Mouse (Mus musculus): ENCODE data around the gene Lhfpl2. TPM values are rescaled to one million over a fixed set of nuclear protein-coding genes. Genes with fewer than 3 reads are reported as not detected.
A peak's percentile ranks its signal among the peaks of the same experiment; 100 is the strongest.

Gene Lhfpl2
- polyA plus RNA-seq, 1 experiment from 2014 or later, result 19.1 TPM

- H3K4me2 ChIP-seq, result no peak overlapping the region
- WGBS, result 49% methylated on average over 9 of the region's 9 CpGs
- no peaks in the 10 kb centered on the region for H3K9me3 ChIP-seq
- ATAC-seq (ENCODE audit: insufficient read depth, low FRiP score, low read depth), result no peak
- H3K4me1 ChIP-seq, result no peaks in the 10 kb centered on the region; the same call in 1 of the 2 replicates
- H3K9ac ChIP-seq, result no peak overlapping the region
- no peaks in the 10 kb centered on the region; the same call in 1 of the 2 replicates for H3K36me3 ChIP-seq
- H3K27ac ChIP-seq, result no peak overlapping the region
- no peaks in the 10 kb centered on the region for H3K27me3 ChIP-seq (replicated peaks)
- no peak overlapping the region for H3K4me3 ChIP-seq (replicated peaks)
Observed at GRCm38 (mm10) chr13:94087061-94087460, 29.5 kb downstream of the Lhfpl2 start.

GRCm38 (mm10) chr13:94088788-94089187 lies 31.2 kb downstream of the Lhfpl2 start:
- Histone ChIP-seq H3K4me3 (replicated peaks) (no peak overlapping the region), H3K9ac (no peak overlapping the region), H3K27ac (no peak overlapping the region), H3K4me2 (no peak overlapping the region), H3K4me1 (no peaks in the 10 kb centered on the region; the same call in 1 of the 2 replicates), H3K36me3 (no peaks in the 10 kb centered on the region; the same call in 1 of the 2 replicates), H3K9me3 (no peaks in the 10 kb centered on the region), H3K27me3 (replicated peaks) (no peaks in the 10 kb centered on the region)
- 64% methylated on average over 9 of the region's 9 CpGs for WGBS
- ATAC-seq (ENCODE audit: insufficient read depth, low FRiP score, low read depth), result no peak

- Histone ChIP-seq H3K9me3 (no peaks in the 10 kb centered on the region), H3K4me3 (replicated peaks) (no peak overlapping the region), H3K36me3 (no peaks in the 10 kb centered on the region; the same call in 1 of the 2 replicates), H3K27ac (no peak overlapping the region), H3K27me3 (replicated peaks) (no peaks in the 10 kb centered on the region), H3K4me2 (no peak overlapping the region), H3K9ac (no peak overlapping the region), H3K4me1 (no peaks in the 10 kb centered on the region; the same call in 1 of the 2 replicates)
- 56% methylated on average over 9 of the region's 9 CpGs for WGBS
- ATAC-seq (ENCODE audit: insufficient read depth, low FRiP score, low read depth), result no peak
Observed at GRCm38 (mm10) chr13:94089286-94089685, 31.7 kb downstream of the Lhfpl2 start.

GRCm38 (mm10) chr13:94091366-94091765 lies 33.8 kb downstream of the Lhfpl2 start:
- no peaks in the 10 kb centered on the region for H3K9me3 ChIP-seq
- no peaks in the 10 kb centered on the region for H3K27me3 ChIP-seq (replicated peaks)
- H3K4me2 ChIP-seq, result no peak overlapping the region
- ATAC-seq (ENCODE audit: insufficient read depth, low FRiP score, low read depth), result no peak
- WGBS, result 49% methylated on average over 2 of the region's 2 CpGs
- H3K36me3 ChIP-seq, result no peaks in the 10 kb centered on the region; the same call in 1 of the 2 replicates
- no peak overlapping the region for H3K27ac ChIP-seq
- no peaks in the 10 kb centered on the region; the same call in 1 of the 2 replicates for H3K4me1 ChIP-seq
- H3K4me3 ChIP-seq (replicated peaks), result no peak overlapping the region
- H3K9ac ChIP-seq, result no peak overlapping the region

GRCm38 (mm10) chr13:94094176-94094575 lies 36.6 kb downstream of the Lhfpl2 start:
- no peak overlapping the region for H3K27ac ChIP-seq
- no peak overlapping the region for H3K9ac ChIP-seq
- ATAC-seq (ENCODE audit: insufficient read depth, low FRiP score, low read depth), result 0 out of 2 replicates have a peak, but pooled peaks have one; percentile 21
- peaks cover 5% of the 10 kb centered on the region; the same call in 1 of the 2 replicates for H3K4me1 ChIP-seq
- H3K4me3 ChIP-seq (replicated peaks), result no peak overlapping the region
- H3K27me3 ChIP-seq (replicated peaks), result no peaks in the 10 kb centered on the region
- no peaks in the 10 kb centered on the region for H3K36me3 ChIP-seq
- WGBS, result 72% methylated on average over 4 of the region's 4 CpGs
- no peak overlapping the region for H3K4me2 ChIP-seq
- H3K9me3 ChIP-seq, result no peaks in the 10 kb centered on the region

GRCm38 (mm10) chr13:94094625-94095024 lies 37.0 kb downstream of the Lhfpl2 start:
- no peaks in the 10 kb centered on the region for H3K36me3 ChIP-seq
- no peak overlapping the region for H3K9ac ChIP-seq
- no peak overlapping the region for H3K4me3 ChIP-seq (replicated peaks)
- 69% methylated on average over 3 of the region's 3 CpGs for WGBS
- H3K27ac ChIP-seq, result no peak overlapping the region
- H3K9me3 ChIP-seq, result no peaks in the 10 kb centered on the region
- no peak for ATAC-seq (ENCODE audit: insufficient read depth, low FRiP score, low read depth)
- H3K4me2 ChIP-seq, result no peak overlapping the region
- H3K27me3 ChIP-seq (replicated peaks), result no peaks in the 10 kb centered on the region
- peaks cover 5% of the 10 kb centered on the region; the same call in 1 of the 2 replicates for H3K4me1 ChIP-seq

- Histone ChIP-seq H3K4me2 (no peak overlapping the region), H3K4me1 (peaks cover 5% of the 10 kb centered on the region; the same call in 1 of the 2 replicates), H3K27ac (no peak overlapping the region), H3K36me3 (no peaks in the 10 kb centered on the region), H3K9me3 (no peaks in the 10 kb centered on the region), H3K4me3 (replicated peaks) (no peak overlapping the region), H3K27me3 (replicated peaks) (no peaks in the 10 kb centered on the region), H3K9ac (no peak overlapping the region)
- no peak for ATAC-seq (ENCODE audit: insufficient read depth, low FRiP score, low read depth)
Observed at GRCm38 (mm10) chr13:94095202-94095601, 37.6 kb downstream of the Lhfpl2 start.

- H3K4me1 ChIP-seq, result peaks cover 5% of the 10 kb centered on the region; the same call in 1 of the 2 replicates
Observed at GRCm38 (mm10) chr13:94097667-94098066, 40.1 kb downstream of the Lhfpl2 start.

GRCm38 (mm10) chr13:94098369-94099084 lies 40.9 kb downstream of the Lhfpl2 start:
- no peak overlapping the region for H3K4me2 ChIP-seq
- ATAC-seq (ENCODE audit: insufficient read depth, low FRiP score, low read depth), result no peak
- WGBS, result 66% methylated on average over 16 of the region's 16 CpGs
- H3K4me1 ChIP-seq, result peaks cover 5% of the 10 kb centered on the region; the same call in 1 of the 2 replicates
- H3K27ac ChIP-seq, result no peak overlapping the region
- H3K27me3 ChIP-seq (replicated peaks), result no peaks in the 10 kb centered on the region
- no peaks in the 10 kb centered on the region for H3K36me3 ChIP-seq
- no peak overlapping the region for H3K9ac ChIP-seq
- no peak overlapping the region for H3K4me3 ChIP-seq (replicated peaks)
- no peaks in the 10 kb centered on the region for H3K9me3 ChIP-seq

More at GRCm38 (mm10) chr13:94097667-94098066, 40.1 kb downstream of the Lhfpl2 start:
- Histone ChIP-seq H3K36me3 (no peaks in the 10 kb centered on the region), H3K4me2 (no peak overlapping the region), H3K27me3 (replicated peaks) (no peaks in the 10 kb centered on the region), H3K4me3 (replicated peaks) (no peak overlapping the region), H3K9me3 (no peaks in the 10 kb centered on the region), H3K27ac (no peak overlapping the region), H3K9ac (no peak overlapping the region)
- 27% methylated on average over 2 of the region's 2 CpGs for WGBS
- ATAC-seq (ENCODE audit: insufficient read depth, low FRiP score, low read depth), result no peak

- 79% methylated on average over 10 of the region's 10 CpGs for WGBS
Observed at GRCm38 (mm10) chr13:94099087-94099486, 41.5 kb downstream of the Lhfpl2 start.

GRCm38 (mm10) chr13:94100361-94100760 lies 42.8 kb downstream of the Lhfpl2 start:
- 73% methylated on average over 3 of the region's 3 CpGs for WGBS
- H3K9ac ChIP-seq, result no peak overlapping the region
- H3K27me3 ChIP-seq (replicated peaks), result no peaks in the 10 kb centered on the region
- H3K4me3 ChIP-seq (replicated peaks), result no peak overlapping the region
- H3K4me2 ChIP-seq, result no peak overlapping the region
- no peaks in the 10 kb centered on the region for H3K9me3 ChIP-seq
- H3K27ac ChIP-seq, result no peak overlapping the region
- peaks cover 5% of the 10 kb centered on the region; the same call in 1 of the 2 replicates for H3K4me1 ChIP-seq
- H3K36me3 ChIP-seq, result no peaks in the 10 kb centered on the region
- no peak for ATAC-seq (ENCODE audit: insufficient read depth, low FRiP score, low read depth)

More at GRCm38 (mm10) chr13:94099087-94099486, 41.5 kb downstream of the Lhfpl2 start:
- no peaks in the 10 kb centered on the region for H3K9me3 ChIP-seq
- no peak overlapping the region for H3K4me2 ChIP-seq
- no peak for ATAC-seq (ENCODE audit: insufficient read depth, low FRiP score, low read depth)
- no peaks in the 10 kb centered on the region for H3K36me3 ChIP-seq
- no peak overlapping the region for H3K9ac ChIP-seq
- H3K4me1 ChIP-seq, result peaks cover 5% of the 10 kb centered on the region; the same call in 1 of the 2 replicates
- no peak overlapping the region for H3K27ac ChIP-seq
- no peaks in the 10 kb centered on the region for H3K27me3 ChIP-seq (replicated peaks)
- H3K4me3 ChIP-seq (replicated peaks), result no peak overlapping the region

GRCm38 (mm10) chr13:94101020-94101571 lies 43.5 kb downstream of the Lhfpl2 start:
- Histone ChIP-seq H3K27me3 (replicated peaks) (no peaks in the 10 kb centered on the region), H3K4me2 (no peak overlapping the region), H3K36me3 (no peaks in the 10 kb centered on the region), H3K9me3 (no peaks in the 10 kb centered on the region), H3K4me3 (replicated peaks) (no peak overlapping the region), H3K4me1 (peaks cover 5% of the 10 kb centered on the region; the same call in 1 of the 2 replicates), H3K27ac (no peak overlapping the region), H3K9ac (no peak overlapping the region)
- ATAC-seq (ENCODE audit: insufficient read depth, low FRiP score, low read depth), result no peak; the same call in 1 of the 2 replicates
- WGBS, result 86% methylated on average over 10 of the region's 10 CpGs

Measured in stomach, embryonic 15.5 days (tissue).